Mouse (Mus musculus) E14TG2a.4 (cell line): ENCODE results near the gene Gm48551.

Experiments
- CTCF ChIP-seq: conservative IDR thresholded peaks from 2 replicates; pipeline ENCODE4 v1.5.1; 2014; ENCODE audit warnings: low read length
- NANOG ChIP-seq: IDR thresholded peaks from 2 replicates; pipeline ENCODE4 v1.6.1; 2014; ENCODE audit warnings: borderline replicate concordance, low read length, mixed read lengths
- POU5F1 ChIP-seq: IDR thresholded peaks from 2 replicates; pipeline ENCODE4 v1.6.1; 2014; ENCODE audit warnings: low read length, borderline replicate concordance

DNA sequence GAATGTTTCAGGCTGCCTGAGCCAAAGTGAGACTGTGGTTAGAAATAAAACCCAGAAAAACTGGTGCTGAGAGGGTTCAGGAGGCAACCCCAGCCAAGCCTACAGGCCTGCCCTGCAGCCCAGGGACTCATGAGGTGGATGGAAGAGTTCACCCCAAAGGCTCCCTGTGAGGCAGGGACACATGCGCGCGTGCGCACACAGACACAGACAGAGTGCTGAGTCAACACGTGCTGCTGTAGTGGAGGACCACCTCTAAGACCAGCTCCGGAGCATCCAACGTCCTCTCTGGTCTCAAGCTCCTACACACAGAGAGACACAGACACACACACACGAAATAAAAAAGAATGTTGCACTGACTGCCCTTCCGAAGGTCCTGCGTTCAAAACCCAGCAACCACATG is 8.9 kb upstream of the Gm48551 start:
- TF ChIP-seq CTCF: no peak
- TF ChIP-seq POU5F1: no peak
- TF ChIP-seq NANOG: no peak
